Mouse (Mus musculus) MEL (cell line): Measurements from ENCODE around the gene Rpl9. TPM values are rescaled to one million over a fixed set of nuclear protein-coding genes. Genes with fewer than 3 reads are reported as not detected.

Experiments used
- DNase-seq: peaks from one replicate; pipeline ENCODE4 v3.0.0; 2011; ENCODE audit warnings: low read depth, low spot score
- H3K27ac ChIP-seq: 2 replicates; pipeline ENCODE4 v1.5.1; 2012; ENCODE audit warnings: low read depth, mild to moderate bottlenecking, control low read depth, low read length, moderate library complexity; ENCODE audit not compliant: control insufficient read depth
- H3K27me3 ChIP-seq, 2 experiments: fragments of 150-350 bp in 1 of 2; sonication (generic) in 1 of 2; 2 replicates each; pipeline ENCODE4 v1.6.1; 2012; ENCODE audit warnings: low read length in 2 of 2, mild to moderate bottlenecking in 2 of 2, improper control_type of control experiment in 1 of 2, moderate library complexity in 1 of 2; ENCODE audit not compliant: insufficient read depth in 2 of 2, control insufficient read depth in 1 of 2
- H3K36me3 ChIP-seq, 2 experiments: 2 replicates each; pipeline ENCODE4 v1.6.1; 2012 to 2014; ENCODE audit warnings: low read length in 2 of 2, improper control_type of control experiment in 1 of 2, inconsistent platforms in 1 of 2, mild to moderate bottlenecking in 1 of 2; ENCODE audit not compliant: insufficient read depth in 2 of 2, control insufficient read depth in 1 of 2
- H3K4me1 ChIP-seq, 2 experiments: fragments of 150-350 bp in 1 of 2; sonication (generic) in 1 of 2; 2 replicates each; pipeline ENCODE4 v1.6.1; 2012; ENCODE audit warnings: low read length in 2 of 2, improper control_type of control experiment in 1 of 2, mild to moderate bottlenecking in 1 of 2; ENCODE audit not compliant: insufficient read depth in 2 of 2, control insufficient read depth in 1 of 2
- H3K4me3 ChIP-seq, 2 experiments: fragments of 150-350 bp in 1 of 2; sonication (generic) in 1 of 2; 2 replicates each; pipeline ENCODE4 v1.5.1; 2012; ENCODE audit warnings: low read depth in 2 of 2, low read length in 2 of 2, mild to moderate bottlenecking in 2 of 2, moderate library complexity in 2 of 2, control low read depth in 1 of 2, improper control_type of control experiment in 1 of 2; ENCODE audit not compliant: control insufficient read depth in 1 of 2, insufficient read depth in 1 of 2
- H3K79me2 ChIP-seq: 2 replicates; pipeline ENCODE4 v1.6.1; 2012; ENCODE audit warnings: mild to moderate bottlenecking, low read length, moderate library complexity; ENCODE audit not compliant: control insufficient read depth, poor library complexity, insufficient read depth
- H3K9ac ChIP-seq: 2 replicates; pipeline ENCODE4 v1.6.1; 2012; ENCODE audit warnings: low read depth, mild to moderate bottlenecking, control low read depth, low read length, moderate library complexity; ENCODE audit not compliant: control insufficient read depth, poor library complexity, severe bottlenecking
- H3K9me3 ChIP-seq: fragments of 150-350 bp; sonication (generic); replicated peaks from 2 replicates; pipeline ENCODE4 v1.6.1; 2012; ENCODE audit warnings: mild to moderate bottlenecking, low read length, improper control_type of control experiment, moderate library complexity; ENCODE audit not compliant: insufficient read depth
- BHLHE40 ChIP-seq: IDR thresholded peaks from 2 replicates; pipeline ENCODE4 v1.6.1; 2012; ENCODE audit warnings: low read depth, mild to moderate bottlenecking, inconsistent platforms, low read length, improper control_type of control experiment, borderline replicate concordance
- CHD1 ChIP-seq: IDR thresholded peaks from 2 replicates; pipeline ENCODE4 v1.6.1; 2012; ENCODE audit warnings: low read depth, mild to moderate bottlenecking, inconsistent platforms, low read length, improper control_type of control experiment
- CHD2 ChIP-seq: IDR thresholded peaks from 2 replicates; pipeline ENCODE4 v1.6.1; 2011; ENCODE audit warnings: low read length, improper control_type of control experiment
- CTCF ChIP-seq, 3 experiments: IDR thresholded peaks in 2 of 3; conservative IDR thresholded peaks in 1 of 3; 2 replicates each; pipeline ENCODE4 v1.5.1; 2011 to 2012; ENCODE audit warnings: low read length in 3 of 3, low read depth in 2 of 3, mild to moderate bottlenecking in 2 of 3, improper control_type of control experiment in 1 of 3, inconsistent platforms in 1 of 3, mixed read lengths in 1 of 3, moderate library complexity in 1 of 3; ENCODE audit not compliant: control insufficient read depth in 1 of 3, insufficient read depth in 1 of 3, poor library complexity in 1 of 3, severe bottlenecking in 1 of 3
- E2F4 ChIP-seq: IDR thresholded peaks from 2 replicates; pipeline ENCODE4 v1.6.1; 2011; ENCODE audit warnings: low read depth, low read length, improper control_type of control experiment, borderline replicate concordance
- ELF1 ChIP-seq: IDR thresholded peaks from 2 replicates; pipeline ENCODE4 v1.6.1; 2014; ENCODE audit warnings: low read depth, mild to moderate bottlenecking, inconsistent platforms, low read length, improper control_type of control experiment, moderate library complexity
- EP300 ChIP-seq, 2 experiments: IDR thresholded peaks; 2 replicates each; pipeline ENCODE4 v1.6.1; 2011; ENCODE audit warnings: improper control_type of control experiment in 2 of 2, low read length in 2 of 2, low read depth in 1 of 2, mild to moderate bottlenecking in 1 of 2
- ETS1 ChIP-seq: IDR thresholded peaks from 2 replicates; pipeline ENCODE4 v1.6.1; 2012; ENCODE audit warnings: low read depth, mild to moderate bottlenecking, inconsistent platforms, low read length, improper control_type of control experiment, moderate library complexity
- GABPA ChIP-seq: IDR thresholded peaks from 2 replicates; pipeline ENCODE4 v1.6.1; 2012; ENCODE audit warnings: low read depth, mild to moderate bottlenecking, inconsistent platforms, low read length, improper control_type of control experiment, moderate library complexity
- GATA1 ChIP-seq: IDR thresholded peaks from 2 replicates; pipeline ENCODE4 v1.6.1; 2011; ENCODE audit warnings: low read depth, low read length, improper control_type of control experiment
- HCFC1 ChIP-seq: IDR thresholded peaks from 2 replicates; pipeline ENCODE4 v1.6.1; 2012; ENCODE audit warnings: low read depth, mild to moderate bottlenecking, inconsistent platforms, low read length, improper control_type of control experiment, moderate library complexity
- JUND ChIP-seq: IDR thresholded peaks from 2 replicates; pipeline ENCODE4 v1.6.1; 2011; ENCODE audit warnings: low read depth, mild to moderate bottlenecking, improper control_type of control experiment, low read length
- KAT2A ChIP-seq: conservative IDR thresholded peaks from 2 replicates; pipeline ENCODE4 v1.6.1; 2012; ENCODE audit warnings: low read depth, low read length, improper control_type of control experiment, inconsistent platforms
- MAFK ChIP-seq: IDR thresholded peaks from 2 replicates; pipeline ENCODE4 v1.6.1; 2011; ENCODE audit warnings: low read depth, mild to moderate bottlenecking, low read length, improper control_type of control experiment, borderline replicate concordance
- MAX ChIP-seq: IDR thresholded peaks from 2 replicates; pipeline ENCODE4 v1.6.1; 2011; ENCODE audit warnings: low read length, improper control_type of control experiment
- MAZ ChIP-seq: IDR thresholded peaks from 2 replicates; pipeline ENCODE4 v1.6.1; 2012; ENCODE audit warnings: low read depth, mild to moderate bottlenecking, inconsistent platforms, low read length, improper control_type of control experiment
- MEF2A ChIP-seq: IDR thresholded peaks from 2 replicates; pipeline ENCODE4 v1.6.1; 2014; ENCODE audit warnings: low read depth, mild to moderate bottlenecking, inconsistent platforms, low read length, improper control_type of control experiment; ENCODE audit not compliant: poor library complexity, insufficient replicate concordance, severe bottlenecking; ENCODE audit errors: extremely low read depth
- MXI1 ChIP-seq: IDR thresholded peaks from 2 replicates; pipeline ENCODE4 v1.6.1; 2011; ENCODE audit warnings: mild to moderate bottlenecking, low read depth, low read length, improper control_type of control experiment
- MYC ChIP-seq: IDR thresholded peaks from 2 replicates; pipeline ENCODE4 v1.6.1; 2011; ENCODE audit warnings: low read depth, mild to moderate bottlenecking, low read length, improper control_type of control experiment, moderate library complexity
- NELFE ChIP-seq: IDR thresholded peaks from 2 replicates; pipeline ENCODE4 v1.6.1; 2011; ENCODE audit warnings: low read depth, low read length, improper control_type of control experiment
- NRF1 ChIP-seq: IDR thresholded peaks from 2 replicates; pipeline ENCODE4 v1.6.1; 2014; ENCODE audit warnings: low read depth, mild to moderate bottlenecking, inconsistent platforms, low read length, improper control_type of control experiment, moderate library complexity; ENCODE audit not compliant: poor library complexity, insufficient read depth, severe bottlenecking
- POLR2A ChIP-seq, 2 experiments: IDR thresholded peaks; 2 replicates each; pipeline ENCODE4 v1.6.1; 2011 to 2012; ENCODE audit warnings: low read length in 2 of 2, mild to moderate bottlenecking in 2 of 2, control low read depth in 1 of 2, improper control_type of control experiment in 1 of 2, low read depth in 1 of 2, moderate library complexity in 1 of 2; ENCODE audit not compliant: control insufficient read depth in 1 of 2, insufficient read depth in 1 of 2, poor library complexity in 1 of 2
- POLR2AphosphoS2 ChIP-seq: IDR thresholded peaks from 2 replicates; pipeline ENCODE4 v1.6.1; 2011; ENCODE audit warnings: low read length, improper control_type of control experiment
- POLR2AphosphoS5 ChIP-seq: IDR thresholded peaks from 2 replicates; pipeline ENCODE4 v1.6.1; 2012; ENCODE audit warnings: low read depth, borderline replicate concordance, mild to moderate bottlenecking, inconsistent platforms, low read length, moderate library complexity, mixed read lengths
- RAD21 ChIP-seq: IDR thresholded peaks from 2 replicates; pipeline ENCODE4 v1.6.1; 2011; ENCODE audit warnings: mild to moderate bottlenecking, low read depth, low read length, improper control_type of control experiment
- RCOR1 ChIP-seq: IDR thresholded peaks from 2 replicates; pipeline ENCODE4 v1.6.1; 2012; ENCODE audit warnings: low read depth, mild to moderate bottlenecking, inconsistent platforms, low read length, improper control_type of control experiment
- SMC3 ChIP-seq: IDR thresholded peaks from 2 replicates; pipeline ENCODE4 v1.6.1; 2011; ENCODE audit warnings: low read depth, low read length, improper control_type of control experiment
- TCF12 ChIP-seq: IDR thresholded peaks from 2 replicates; pipeline ENCODE4 v1.6.1; 2014; ENCODE audit warnings: low read depth, mild to moderate bottlenecking, inconsistent platforms, low read length, improper control_type of control experiment, moderate library complexity
- UBTF ChIP-seq: IDR thresholded peaks from 2 replicates; pipeline ENCODE4 v1.6.1; 2012; ENCODE audit warnings: low read depth, mild to moderate bottlenecking, inconsistent platforms, low read length, improper control_type of control experiment, moderate library complexity, borderline replicate concordance; ENCODE audit not compliant: insufficient read depth
- USF1 ChIP-seq: IDR thresholded peaks from 2 replicates; pipeline ENCODE4 v1.6.1; 2014; ENCODE audit warnings: low read depth, mild to moderate bottlenecking, inconsistent platforms, low read length, improper control_type of control experiment, moderate library complexity
- USF2 ChIP-seq, 2 experiments: IDR thresholded peaks; 2 replicates each; pipeline ENCODE4 v1.6.1; 2011 to 2012; ENCODE audit warnings: improper control_type of control experiment in 2 of 2, low read length in 2 of 2, borderline replicate concordance in 1 of 2, inconsistent platforms in 1 of 2, low read depth in 1 of 2, mild to moderate bottlenecking in 1 of 2; ENCODE audit not compliant: insufficient read depth in 1 of 2
- ZC3H11A ChIP-seq: IDR thresholded peaks from 2 replicates; pipeline ENCODE4 v1.6.1; 2012; ENCODE audit warnings: low read depth, mild to moderate bottlenecking, inconsistent platforms, low read length, improper control_type of control experiment
- ZKSCAN1 ChIP-seq: IDR thresholded peaks from 2 replicates; pipeline ENCODE4 v1.6.1; 2012; ENCODE audit warnings: low read depth, mild to moderate bottlenecking, inconsistent platforms, low read length, improper control_type of control experiment, moderate library complexity
- ZMIZ1 ChIP-seq: IDR thresholded peaks from 2 replicates; pipeline ENCODE4 v1.6.1; 2012; ENCODE audit warnings: low read depth, mild to moderate bottlenecking, inconsistent platforms, low read length, improper control_type of control experiment, moderate library complexity
- ZNF384 ChIP-seq: IDR thresholded peaks from 2 replicates; pipeline ENCODE4 v1.6.1; 2012; ENCODE audit warnings: low read depth, mild to moderate bottlenecking, inconsistent platforms, low read length, improper control_type of control experiment
- polyA plus RNA-seq, 2 experiments: library from polyadenylated mRNA; stranded (reverse) in 1 of 2; unstranded in 1 of 2; fragments of >175 nt in 1 of 2; fragments of >200 nt in 1 of 2; gene quantifications; 2 replicates each; pipeline versions ENCODE4 v1.2.1 to v1.2.4; 2012; ENCODE audit warnings: low replicate concordance in 2 of 2, low read depth in 1 of 2; ENCODE audit not compliant: insufficient read length in 2 of 2, insufficient read depth in 1 of 2, missing spikeins in 1 of 2
- total RNA-seq: library from RNA; depleted of rRNA; stranded (reverse); fragments of 300-350 nt; gene quantifications from 2 replicates; pipeline ENCODE4 v1.2.3, GENCODE M21; 2012

Rpl9 gene
- total and polyA plus RNA-seq, 3 experiments: 1,251 to 2,181 TPM; not detected in 1

GRCm38 (mm10) chr5:65387008-65387867, 4.0 kb downstream of the Rpl9 start:
- H3K79me2 ChIP-seq: peaks cover 25% of the 10 kb centered on the region
- peaks cover 2 to 7% of the 10 kb centered on the region in 2 experiments; a peak in 3 of 4 replicates for H3K4me1 ChIP-seq
- H3K9ac ChIP-seq: no peak overlapping the region
- H3K27ac ChIP-seq: no peak overlapping the region
- H3K4me3 ChIP-seq: no peak overlapping the region
- peak; percentile 60 for DNase-seq
- H3K9me3 ChIP-seq: no peaks in the 10 kb centered on the region
- peaks cover 16 to 19% of the 10 kb centered on the region in 2 experiments for H3K36me3 ChIP-seq
- H3K27me3 ChIP-seq: no peaks in the 10 kb centered on the region
- TF ChIP-seq EP300 (IDR thresholded peaks at IDR 0.05; ENCODE audit: low read depth in 1 of 2, low read length in 2 of 2) (0 out of 4 replicates have a peak, but pooled peaks of 1 of the 2 experiments have one; percentile 8), GATA1 (no peak), ETS1 (no peak), USF2 (IDR thresholded peaks at IDR 0.05; ENCODE audit: borderline replicate concordance in 1 of 2, insufficient read depth in 1 of 2, low read depth in 1 of 2, low read length in 2 of 2) (no peak), NRF1 (no peak), CHD2 (no peak; the same call in 1 of the 2 replicates), UBTF (no peak), MAZ (no peak), BHLHE40 (no peak), USF1 (no peak), MYC (peak; percentile 8; the same call in 1 of the 2 replicates), ZNF384 (no peak), SMC3 (0 out of 2 replicates have a peak, but pooled peaks have one; percentile 6), JUND (no peak), ELF1 (no peak), MXI1 (no peak), ZC3H11A (no peak), TCF12 (no peak), NELFE (no peak; the same call in 1 of the 2 replicates), HCFC1 (no peak), ZKSCAN1 (no peak), RAD21 (no peak), POLR2A (IDR thresholded peaks at IDR 0.05; ENCODE audit: control insufficient read depth in 1 of 2, insufficient read depth in 1 of 2, low read depth in 1 of 2, low read length in 2 of 2, poor library complexity in 1 of 2) (peak; percentile 41 to 63; a peak in 3 of 4 replicates), CHD1 (no peak), MEF2A (no peak), POLR2AphosphoS5 (peak; percentile 14; the same call in 1 of the 2 replicates), MAX (no peak), RCOR1 (0 out of 2 replicates have a peak, but pooled peaks have one; percentile 31), E2F4 (no peak), MAFK (0 out of 2 replicates have a peak, but pooled peaks have one; percentile 5), ZMIZ1 (peak; percentile 84), CTCF (IDR thresholded peaks at IDR 0.05 in 2 of 3, conservative IDR thresholded peaks at IDR 0.05 in 1 of 3; ENCODE audit: control insufficient read depth in 1 of 3, insufficient read depth in 1 of 3, low read depth in 2 of 3, low read length in 3 of 3, poor library complexity in 1 of 3, severe bottlenecking in 1 of 3) (no peak), GABPA (no peak), POLR2AphosphoS2 (peak; percentile 99), KAT2A (no peak)
